Mouse (Mus musculus): ENCODE measurements around the gene Prdm9. TPM values are rescaled to one million over a fixed set of nuclear protein-coding genes. Genes with fewer than 3 reads are reported as not detected.
"Not testable (repeated sequence)": the region's sequence is repeated elsewhere in the genome, so short reads cannot be mapped to it uniquely, and the experiment has no call there.

Gene Prdm9
- polyA plus RNA-seq, 1 experiment: 1.0 TPM

DNA sequence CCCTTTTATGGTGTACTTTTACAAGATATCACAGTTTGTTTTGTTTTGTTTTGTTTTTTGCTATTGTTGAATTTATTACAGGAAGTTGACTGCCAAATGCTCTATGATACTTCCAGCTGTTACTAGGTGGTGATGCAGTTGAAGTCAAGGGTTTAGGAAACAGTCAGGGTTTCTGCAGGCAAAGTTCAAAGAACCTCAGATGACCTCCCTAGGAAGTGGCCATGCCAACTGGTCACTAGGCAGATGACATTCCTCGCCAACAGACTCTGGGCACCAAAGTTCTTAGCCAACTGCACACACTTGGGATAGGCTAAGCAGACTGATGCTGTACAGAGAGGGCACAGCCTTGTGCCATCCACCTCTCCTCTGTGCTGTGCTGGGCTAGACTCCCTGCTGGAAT, 10.9 kb upstream of the Prdm9 start:
- TF ChIP-seq POLR2A (IDR thresholded peaks at IDR 0.05; ENCODE audit: borderline replicate concordance, extremely low read depth, low read depth, low read length) (no peak), CTCF (IDR thresholded peaks at IDR 0.05; ENCODE audit: insufficient read depth, low read length) (no peak)
- no peak for DNase-seq
- WGBS: 45% methylated on average over 1 of the region's 1 CpGs
- H3K4me1 ChIP-seq (ENCODE audit: control insufficient read depth, insufficient read depth, low read length): peaks cover 2% of the 10 kb centered on the region; the same call in 1 of the 2 replicates
- H3K4me3 ChIP-seq (replicated peaks; ENCODE audit: extremely low read depth, low read depth, low read length): no peak overlapping the region

DNA sequence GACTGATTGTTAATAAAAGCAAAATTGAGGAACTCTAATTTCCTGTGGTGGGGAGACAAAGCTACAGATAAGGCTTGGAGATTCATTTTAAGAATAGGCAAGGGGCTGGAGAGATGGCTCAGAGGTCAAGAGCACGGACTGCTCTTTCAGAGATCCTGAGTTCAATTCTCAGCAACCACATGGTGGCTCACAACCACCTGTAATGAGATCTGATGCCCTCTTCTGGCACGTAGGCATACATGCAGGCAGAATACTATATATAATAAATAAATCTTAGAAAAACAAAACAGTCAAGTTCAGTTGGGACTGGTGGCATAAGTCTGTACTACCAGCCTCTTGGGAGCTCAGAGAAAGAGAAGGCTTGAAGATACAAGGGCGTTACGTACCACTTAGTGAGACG, 2.8 kb upstream of the Prdm9 start:
- Histone ChIP-seq H3K4me1 (ENCODE audit: control insufficient read depth, insufficient read depth, low read length) (no peaks in the 10 kb centered on the region), H3K4me3 (replicated peaks; ENCODE audit: extremely low read depth, low read depth, low read length) (no peak overlapping the region)
- no peak for DNase-seq
- 78% methylated on average over 5 of the region's 5 CpGs for WGBS
- no peak for TF ChIP-seq POLR2A (IDR thresholded peaks at IDR 0.05; ENCODE audit: borderline replicate concordance, extremely low read depth, low read depth, low read length)
- TF ChIP-seq CTCF (IDR thresholded peaks at IDR 0.05; ENCODE audit: insufficient read depth, low read length): no peak

DNA sequence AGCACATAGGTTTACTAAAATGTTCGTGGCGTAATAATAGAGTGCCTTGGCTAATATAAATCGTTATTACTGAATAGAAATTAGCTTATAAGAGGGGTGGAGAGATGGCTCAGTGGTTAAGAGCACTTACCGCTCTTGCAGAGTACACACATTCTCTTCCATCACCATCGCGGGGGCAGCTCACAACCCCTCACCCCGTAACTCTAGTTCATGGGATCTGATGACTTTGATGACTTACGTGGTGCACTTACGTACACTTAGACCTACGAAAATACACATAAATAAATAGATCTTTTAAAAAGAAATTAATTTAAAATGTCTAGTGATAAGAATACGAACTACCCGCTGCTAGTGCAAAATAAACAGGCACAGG, 760 bp upstream of the Prdm9 start:
- WGBS: 22% methylated on average over 12 of the region's 12 CpGs
- peak; percentile 10 for DNase-seq
- no peak for TF ChIP-seq CTCF (IDR thresholded peaks at IDR 0.05; ENCODE audit: insufficient read depth, low read length)
- no peak for TF ChIP-seq POLR2A (IDR thresholded peaks at IDR 0.05; ENCODE audit: borderline replicate concordance, extremely low read depth, low read depth, low read length)

DNA sequence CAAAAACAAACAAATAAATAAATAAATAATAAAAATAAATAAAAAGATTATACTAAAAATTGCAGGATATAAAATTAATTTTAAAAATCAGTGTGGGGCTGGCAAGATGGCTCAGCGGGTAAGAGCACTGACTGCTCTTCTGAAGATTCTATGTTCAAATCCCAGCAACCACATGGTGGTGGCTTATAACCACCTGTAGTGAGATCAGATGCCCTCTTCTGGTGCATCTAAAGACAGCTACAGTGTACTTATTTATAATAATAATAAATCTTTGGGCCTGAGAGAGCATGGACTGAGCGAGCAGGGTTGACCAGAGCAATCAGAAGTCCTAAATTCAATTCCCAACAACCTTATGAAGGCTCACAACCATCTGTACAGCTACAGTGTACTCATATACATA, 4.2 kb downstream of the Prdm9 start:
- WGBS: 91% methylated on average over 2 of the region's 2 CpGs
- TF ChIP-seq POLR2A (IDR thresholded peaks at IDR 0.05; ENCODE audit: borderline replicate concordance, extremely low read depth, low read depth, low read length) (no peak), CTCF (IDR thresholded peaks at IDR 0.05; ENCODE audit: insufficient read depth, low read length) (no peak)

More for the DNA sequence above, 760 bp upstream of the Prdm9 start:
- H3K4me1 ChIP-seq (ENCODE audit: control insufficient read depth, insufficient read depth, low read length): no peaks in the 10 kb centered on the region
- H3K4me3 ChIP-seq (replicated peaks; ENCODE audit: extremely low read depth, low read depth, low read length): peak overlapping the region; percentile 62

DNA sequence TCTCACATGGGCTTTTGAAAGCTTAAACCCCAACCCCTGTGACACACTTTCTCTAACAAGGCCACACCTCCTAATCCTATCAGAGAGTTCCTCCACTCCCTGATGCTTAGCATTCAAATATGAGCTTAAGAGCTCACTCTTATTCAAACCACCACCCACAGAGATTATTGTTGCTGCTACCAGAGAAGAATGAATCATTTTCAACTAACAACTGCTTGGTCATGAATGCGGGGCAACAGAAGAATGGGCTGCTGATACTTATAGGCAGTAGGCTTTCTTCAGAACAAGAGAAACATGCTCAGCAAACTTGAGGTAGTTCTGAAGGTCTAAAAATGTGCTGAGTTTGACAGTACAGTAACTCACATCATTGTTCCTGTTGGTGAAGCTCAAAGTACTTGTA, 14.4 kb downstream of the Prdm9 start:
- 48% methylated on average over 1 of the region's 1 CpGs for WGBS
- no peak for DNase-seq
- no peak overlapping the region for H3K4me3 ChIP-seq (replicated peaks; ENCODE audit: extremely low read depth, low read depth, low read length)
- no peak for TF ChIP-seq POLR2A (IDR thresholded peaks at IDR 0.05; ENCODE audit: borderline replicate concordance, extremely low read depth, low read depth, low read length)
- no peak for TF ChIP-seq CTCF (IDR thresholded peaks at IDR 0.05; ENCODE audit: insufficient read depth, low read length)
- no peaks in the 10 kb centered on the region for H3K4me1 ChIP-seq (ENCODE audit: control insufficient read depth, insufficient read depth, low read length)

More for the DNA sequence above, 4.2 kb downstream of the Prdm9 start:
- DNase-seq: no peak
- no peaks in the 10 kb centered on the region for H3K4me1 ChIP-seq (ENCODE audit: control insufficient read depth, insufficient read depth, low read length)
- H3K4me3 ChIP-seq (replicated peaks; ENCODE audit: extremely low read depth, low read depth, low read length): no peak overlapping the region

DNA sequence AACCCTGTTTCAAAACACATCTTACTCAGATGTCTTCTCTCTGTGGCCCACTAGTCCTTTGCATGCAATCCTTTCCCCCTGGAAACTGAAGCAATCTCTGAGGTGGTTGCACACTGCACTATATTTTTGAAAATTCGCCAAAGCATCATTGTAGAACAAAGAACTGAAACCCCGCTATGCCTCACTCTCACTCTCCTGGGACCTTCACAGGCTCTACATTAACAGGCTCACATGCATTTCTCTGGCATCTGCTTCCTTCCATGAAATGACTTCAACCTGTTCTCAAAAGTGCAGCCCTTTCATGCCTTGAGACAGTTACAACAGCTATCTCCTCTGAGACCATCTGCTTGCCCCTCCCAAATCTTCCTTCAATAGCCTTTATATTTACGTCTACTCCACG, 17.7 kb downstream of the Prdm9 start:
- WGBS: 63% methylated on average over 4 of the region's 4 CpGs
- TF ChIP-seq POLR2A (IDR thresholded peaks at IDR 0.05; ENCODE audit: borderline replicate concordance, extremely low read depth, low read depth, low read length) (no peak), CTCF (IDR thresholded peaks at IDR 0.05; ENCODE audit: insufficient read depth, low read length) (no peak)
- DNase-seq: no peak
- Histone ChIP-seq H3K4me1 (ENCODE audit: control insufficient read depth, insufficient read depth, low read length) (no peaks in the 10 kb centered on the region), H3K4me3 (replicated peaks; ENCODE audit: extremely low read depth, low read depth, low read length) (no peak overlapping the region)

DNA sequence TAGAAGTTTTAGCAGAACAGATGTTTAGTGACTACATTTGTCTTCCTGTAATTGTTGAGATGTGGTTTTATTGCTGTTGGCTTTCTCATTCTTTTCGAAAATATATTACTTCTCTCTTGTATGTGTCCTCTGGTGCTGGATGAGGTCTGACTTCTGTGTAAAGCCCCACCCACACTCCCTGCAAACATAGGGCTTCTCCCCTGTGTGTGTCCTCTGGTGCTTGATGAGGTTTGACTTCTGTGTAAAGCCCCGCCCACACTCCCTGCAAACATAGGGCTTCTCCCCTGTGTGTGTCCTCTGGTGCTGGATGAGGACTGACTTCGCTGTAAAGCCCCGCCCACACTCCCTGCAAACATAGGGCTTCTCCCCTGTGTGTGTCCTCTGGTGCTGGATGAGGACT, 20.3 kb downstream of the Prdm9 start:
- WGBS: 80% methylated on average over 4 of the region's 4 CpGs
- not testable (repeated sequence) for DNase-seq; H3K4me3 ChIP-seq (replicated peaks; ENCODE audit: extremely low read depth, low read depth, low read length)

DNA sequence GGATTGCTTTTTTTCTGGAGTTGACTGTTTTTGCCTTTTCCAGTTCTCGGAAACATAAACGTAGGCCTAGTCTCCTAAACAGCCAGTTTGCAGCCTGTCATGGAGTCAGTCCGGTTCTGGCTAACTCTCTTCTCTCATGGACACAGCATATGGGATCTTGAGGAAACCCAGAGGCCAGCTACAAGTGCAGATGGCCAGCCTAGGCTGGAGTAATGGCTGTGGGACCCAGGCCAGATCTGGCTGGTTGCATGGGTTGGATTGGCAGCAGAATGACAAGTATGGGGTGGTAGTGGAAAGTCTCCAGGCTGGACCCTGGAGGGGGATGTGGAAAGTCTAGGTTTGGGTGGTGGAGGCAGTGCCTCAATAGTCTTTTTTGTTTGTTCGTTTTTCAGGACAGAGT, 23.8 kb downstream of the Prdm9 start:
- no peak for DNase-seq
- Histone ChIP-seq H3K4me3 (replicated peaks; ENCODE audit: extremely low read depth, low read depth, low read length) (no peak overlapping the region), H3K4me1 (ENCODE audit: control insufficient read depth, insufficient read depth, low read length) (peaks cover 2% of the 10 kb centered on the region; the same call in 1 of the 2 replicates)
- TF ChIP-seq CTCF (IDR thresholded peaks at IDR 0.05; ENCODE audit: insufficient read depth, low read length): no peak
- TF ChIP-seq POLR2A (IDR thresholded peaks at IDR 0.05; ENCODE audit: borderline replicate concordance, extremely low read depth, low read depth, low read length): no peak
- 68% methylated on average over 4 of the region's 4 CpGs for WGBS

More for the DNA sequence above, 20.3 kb downstream of the Prdm9 start:
- H3K4me1 ChIP-seq (ENCODE audit: control insufficient read depth, insufficient read depth, low read length): not testable (repeated sequence)

DNA sequence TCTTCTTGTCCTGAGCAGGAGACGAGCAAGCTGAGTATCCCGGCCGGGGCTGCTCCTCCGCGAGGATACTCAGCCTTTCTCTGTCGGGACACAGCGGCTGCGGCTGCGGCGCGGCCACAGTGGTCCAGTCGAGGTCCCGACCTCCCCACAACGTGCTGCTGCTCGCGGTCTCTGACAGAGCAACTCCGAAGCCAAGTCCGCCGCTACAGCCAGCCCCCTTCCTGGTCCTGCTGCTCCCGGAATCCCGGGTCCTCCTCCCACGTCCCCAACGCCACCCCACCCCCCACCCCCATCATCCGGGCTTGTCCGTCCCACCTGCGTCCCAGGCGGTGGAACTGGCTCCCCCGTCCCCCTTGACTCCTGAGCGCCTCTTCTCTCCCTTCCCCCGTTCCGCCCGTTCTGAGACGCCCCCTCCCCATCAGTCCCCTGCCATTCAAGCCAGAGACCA, 27.7 kb downstream of the Prdm9 start:
- DNase-seq: no peak
- Histone ChIP-seq H3K4me3 (replicated peaks; ENCODE audit: extremely low read depth, low read depth, low read length) (peak overlapping the region; percentile 45), H3K4me1 (ENCODE audit: control insufficient read depth, insufficient read depth, low read length) (peaks cover 2% of the 10 kb centered on the region; the same call in 1 of the 2 replicates)
- WGBS: 3% methylated on average over 33 of the region's 33 CpGs
- no peak for TF ChIP-seq POLR2A (IDR thresholded peaks at IDR 0.05; ENCODE audit: borderline replicate concordance, extremely low read depth, low read depth, low read length)

DNA sequence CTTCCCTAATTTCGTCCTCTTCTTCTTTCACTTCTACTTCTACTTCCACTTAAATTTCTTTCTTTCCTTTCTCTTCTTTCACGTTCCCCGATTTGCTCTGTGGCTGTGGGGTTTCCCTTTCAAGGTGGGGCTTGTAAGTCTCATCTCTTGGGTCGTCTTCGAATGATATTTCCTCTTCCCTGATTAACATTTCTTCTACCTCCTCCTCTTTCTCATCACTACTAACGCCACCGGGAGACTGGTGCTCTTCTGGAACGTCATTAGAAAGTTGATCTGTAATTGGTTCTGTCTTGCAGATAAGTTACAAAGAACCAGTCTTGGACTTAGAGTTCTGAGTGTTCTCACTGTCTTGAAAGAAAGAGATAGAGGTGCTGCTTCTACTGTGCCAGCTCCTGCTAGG, 28.2 kb downstream of the Prdm9 start:
- H3K4me3 ChIP-seq (replicated peaks; ENCODE audit: extremely low read depth, low read depth, low read length): no peak overlapping the region
- DNase-seq: no peak
- peaks cover 2% of the 10 kb centered on the region; the same call in 1 of the 2 replicates for H3K4me1 ChIP-seq (ENCODE audit: control insufficient read depth, insufficient read depth, low read length)
- TF ChIP-seq POLR2A (IDR thresholded peaks at IDR 0.05; ENCODE audit: borderline replicate concordance, extremely low read depth, low read depth, low read length): no peak
- TF ChIP-seq CTCF (IDR thresholded peaks at IDR 0.05; ENCODE audit: insufficient read depth, low read length): no peak
- WGBS: 14% methylated on average over 8 of the region's 8 CpGs
